Mouse (Mus musculus) MEL (cell line): ENCODE measurements around the gene Col13a1. TPM values are rescaled to one million over a fixed set of nuclear protein-coding genes. Genes with fewer than 3 reads are reported as not detected.

Experiments
- DNase-seq: peaks from one replicate; pipeline ENCODE4 v3.0.0; 2011; ENCODE audit warnings: low read depth, low spot score
- H3K27ac ChIP-seq: 2 replicates; pipeline ENCODE4 v1.5.1; 2012; ENCODE audit warnings: low read depth, mild to moderate bottlenecking, control low read depth, low read length, moderate library complexity; ENCODE audit not compliant: control insufficient read depth
- H3K27me3 ChIP-seq, 2 experiments: fragments of 150-350 bp in 1 of 2; sonication (generic) in 1 of 2; 2 replicates each; pipeline ENCODE4 v1.6.1; 2012; ENCODE audit warnings: low read length in 2 of 2, mild to moderate bottlenecking in 2 of 2, improper control_type of control experiment in 1 of 2, moderate library complexity in 1 of 2; ENCODE audit not compliant: insufficient read depth in 2 of 2, control insufficient read depth in 1 of 2
- H3K36me3 ChIP-seq, 2 experiments: 2 replicates each; pipeline ENCODE4 v1.6.1; 2012 to 2014; ENCODE audit warnings: low read length in 2 of 2, improper control_type of control experiment in 1 of 2, inconsistent platforms in 1 of 2, mild to moderate bottlenecking in 1 of 2; ENCODE audit not compliant: insufficient read depth in 2 of 2, control insufficient read depth in 1 of 2
- H3K4me1 ChIP-seq, 2 experiments: fragments of 150-350 bp in 1 of 2; sonication (generic) in 1 of 2; 2 replicates each; pipeline ENCODE4 v1.6.1; 2012; ENCODE audit warnings: low read length in 2 of 2, improper control_type of control experiment in 1 of 2, mild to moderate bottlenecking in 1 of 2; ENCODE audit not compliant: insufficient read depth in 2 of 2, control insufficient read depth in 1 of 2
- H3K4me3 ChIP-seq, 2 experiments: fragments of 150-350 bp in 1 of 2; sonication (generic) in 1 of 2; 2 replicates each; pipeline ENCODE4 v1.5.1; 2012; ENCODE audit warnings: low read depth in 2 of 2, low read length in 2 of 2, mild to moderate bottlenecking in 2 of 2, moderate library complexity in 2 of 2, control low read depth in 1 of 2, improper control_type of control experiment in 1 of 2; ENCODE audit not compliant: control insufficient read depth in 1 of 2, insufficient read depth in 1 of 2
- H3K79me2 ChIP-seq: 2 replicates; pipeline ENCODE4 v1.6.1; 2012; ENCODE audit warnings: mild to moderate bottlenecking, low read length, moderate library complexity; ENCODE audit not compliant: control insufficient read depth, poor library complexity, insufficient read depth
- H3K9ac ChIP-seq: 2 replicates; pipeline ENCODE4 v1.6.1; 2012; ENCODE audit warnings: low read depth, mild to moderate bottlenecking, control low read depth, low read length, moderate library complexity; ENCODE audit not compliant: control insufficient read depth, poor library complexity, severe bottlenecking
- H3K9me3 ChIP-seq: fragments of 150-350 bp; sonication (generic); replicated peaks from 2 replicates; pipeline ENCODE4 v1.6.1; 2012; ENCODE audit warnings: mild to moderate bottlenecking, low read length, improper control_type of control experiment, moderate library complexity; ENCODE audit not compliant: insufficient read depth
- BHLHE40 ChIP-seq: IDR thresholded peaks from 2 replicates; pipeline ENCODE4 v1.6.1; 2012; ENCODE audit warnings: low read depth, mild to moderate bottlenecking, inconsistent platforms, low read length, improper control_type of control experiment, borderline replicate concordance
- CTCF ChIP-seq, 3 experiments: IDR thresholded peaks in 2 of 3; conservative IDR thresholded peaks in 1 of 3; 2 replicates each; pipeline ENCODE4 v1.5.1; 2011 to 2012; ENCODE audit warnings: low read length in 3 of 3, low read depth in 2 of 3, mild to moderate bottlenecking in 2 of 3, improper control_type of control experiment in 1 of 3, inconsistent platforms in 1 of 3, mixed read lengths in 1 of 3, moderate library complexity in 1 of 3; ENCODE audit not compliant: control insufficient read depth in 1 of 3, insufficient read depth in 1 of 3, poor library complexity in 1 of 3, severe bottlenecking in 1 of 3
- E2F4 ChIP-seq: IDR thresholded peaks from 2 replicates; pipeline ENCODE4 v1.6.1; 2011; ENCODE audit warnings: low read depth, low read length, improper control_type of control experiment, borderline replicate concordance
- ELF1 ChIP-seq: IDR thresholded peaks from 2 replicates; pipeline ENCODE4 v1.6.1; 2014; ENCODE audit warnings: low read depth, mild to moderate bottlenecking, inconsistent platforms, low read length, improper control_type of control experiment, moderate library complexity
- EP300 ChIP-seq, 2 experiments: IDR thresholded peaks; 2 replicates each; pipeline ENCODE4 v1.6.1; 2011; ENCODE audit warnings: improper control_type of control experiment in 2 of 2, low read length in 2 of 2, low read depth in 1 of 2, mild to moderate bottlenecking in 1 of 2
- ETS1 ChIP-seq: IDR thresholded peaks from 2 replicates; pipeline ENCODE4 v1.6.1; 2012; ENCODE audit warnings: low read depth, mild to moderate bottlenecking, inconsistent platforms, low read length, improper control_type of control experiment, moderate library complexity
- GATA1 ChIP-seq: IDR thresholded peaks from 2 replicates; pipeline ENCODE4 v1.6.1; 2011; ENCODE audit warnings: low read depth, low read length, improper control_type of control experiment
- HCFC1 ChIP-seq: IDR thresholded peaks from 2 replicates; pipeline ENCODE4 v1.6.1; 2012; ENCODE audit warnings: low read depth, mild to moderate bottlenecking, inconsistent platforms, low read length, improper control_type of control experiment, moderate library complexity
- KAT2A ChIP-seq: conservative IDR thresholded peaks from 2 replicates; pipeline ENCODE4 v1.6.1; 2012; ENCODE audit warnings: low read depth, low read length, improper control_type of control experiment, inconsistent platforms
- MAZ ChIP-seq: IDR thresholded peaks from 2 replicates; pipeline ENCODE4 v1.6.1; 2012; ENCODE audit warnings: low read depth, mild to moderate bottlenecking, inconsistent platforms, low read length, improper control_type of control experiment
- MYC ChIP-seq: IDR thresholded peaks from 2 replicates; pipeline ENCODE4 v1.6.1; 2011; ENCODE audit warnings: low read depth, mild to moderate bottlenecking, low read length, improper control_type of control experiment, moderate library complexity
- POLR2A ChIP-seq, 2 experiments: IDR thresholded peaks; 2 replicates each; pipeline ENCODE4 v1.6.1; 2011 to 2012; ENCODE audit warnings: low read length in 2 of 2, mild to moderate bottlenecking in 2 of 2, control low read depth in 1 of 2, improper control_type of control experiment in 1 of 2, low read depth in 1 of 2, moderate library complexity in 1 of 2; ENCODE audit not compliant: control insufficient read depth in 1 of 2, insufficient read depth in 1 of 2, poor library complexity in 1 of 2
- RAD21 ChIP-seq: IDR thresholded peaks from 2 replicates; pipeline ENCODE4 v1.6.1; 2011; ENCODE audit warnings: mild to moderate bottlenecking, low read depth, low read length, improper control_type of control experiment
- RCOR1 ChIP-seq: IDR thresholded peaks from 2 replicates; pipeline ENCODE4 v1.6.1; 2012; ENCODE audit warnings: low read depth, mild to moderate bottlenecking, inconsistent platforms, low read length, improper control_type of control experiment
- SMC3 ChIP-seq: IDR thresholded peaks from 2 replicates; pipeline ENCODE4 v1.6.1; 2011; ENCODE audit warnings: low read depth, low read length, improper control_type of control experiment
- TAL1 ChIP-seq: IDR thresholded peaks from 2 replicates; pipeline ENCODE4 v1.6.1; 2012; ENCODE audit warnings: mild to moderate bottlenecking, inconsistent platforms, low read length, moderate library complexity, mixed read lengths
- TBP ChIP-seq: IDR thresholded peaks from 2 replicates; pipeline ENCODE4 v1.8.0; 2011; ENCODE audit warnings: low read depth, low read length, improper control_type of control experiment
- TCF12 ChIP-seq: IDR thresholded peaks from 2 replicates; pipeline ENCODE4 v1.6.1; 2014; ENCODE audit warnings: low read depth, mild to moderate bottlenecking, inconsistent platforms, low read length, improper control_type of control experiment, moderate library complexity
- UBTF ChIP-seq: IDR thresholded peaks from 2 replicates; pipeline ENCODE4 v1.6.1; 2012; ENCODE audit warnings: low read depth, mild to moderate bottlenecking, inconsistent platforms, low read length, improper control_type of control experiment, moderate library complexity, borderline replicate concordance; ENCODE audit not compliant: insufficient read depth
- USF1 ChIP-seq: IDR thresholded peaks from 2 replicates; pipeline ENCODE4 v1.6.1; 2014; ENCODE audit warnings: low read depth, mild to moderate bottlenecking, inconsistent platforms, low read length, improper control_type of control experiment, moderate library complexity
- ZKSCAN1 ChIP-seq: IDR thresholded peaks from 2 replicates; pipeline ENCODE4 v1.6.1; 2012; ENCODE audit warnings: low read depth, mild to moderate bottlenecking, inconsistent platforms, low read length, improper control_type of control experiment, moderate library complexity
- ZMIZ1 ChIP-seq: IDR thresholded peaks from 2 replicates; pipeline ENCODE4 v1.6.1; 2012; ENCODE audit warnings: low read depth, mild to moderate bottlenecking, inconsistent platforms, low read length, improper control_type of control experiment, moderate library complexity
- ZNF384 ChIP-seq: IDR thresholded peaks from 2 replicates; pipeline ENCODE4 v1.6.1; 2012; ENCODE audit warnings: low read depth, mild to moderate bottlenecking, inconsistent platforms, low read length, improper control_type of control experiment
- polyA plus RNA-seq, 2 experiments: library from polyadenylated mRNA; stranded (reverse) in 1 of 2; unstranded in 1 of 2; fragments of >175 nt in 1 of 2; fragments of >200 nt in 1 of 2; gene quantifications; 2 replicates each; pipeline versions ENCODE4 v1.2.1 to v1.2.4; 2012; ENCODE audit warnings: low replicate concordance in 2 of 2, low read depth in 1 of 2; ENCODE audit not compliant: insufficient read length in 2 of 2, insufficient read depth in 1 of 2, missing spikeins in 1 of 2
- total RNA-seq: library from RNA; depleted of rRNA; stranded (reverse); fragments of 300-350 nt; gene quantifications from 2 replicates; pipeline ENCODE4 v1.2.3, GENCODE M21; 2012

The Col13a1 gene
- total and polyA plus RNA-seq, 3 experiments: not detected

GRCm38 (mm10) chr10:61827950-61828936 lies 150.7 kb downstream of the Col13a1 start:
- H3K4me1 ChIP-seq: no peaks in the 10 kb centered on the region
- DNase-seq: no peak
- no peaks in the 10 kb centered on the region for H3K9me3 ChIP-seq
- no peak overlapping the region for H3K27ac ChIP-seq
- H3K4me3 ChIP-seq: no peak overlapping the region
- H3K27me3 ChIP-seq: no peaks in the 10 kb centered on the region
- H3K9ac ChIP-seq: no peak overlapping the region
- no peaks in the 10 kb centered on the region for H3K36me3 ChIP-seq
- TF ChIP-seq KAT2A: no peak
- TF ChIP-seq GATA1: no peak
- no peak for TF ChIP-seq MAZ
- no peak for TF ChIP-seq POLR2A (IDR thresholded peaks at IDR 0.05; ENCODE audit: control insufficient read depth in 1 of 2, insufficient read depth in 1 of 2, low read depth in 1 of 2, low read length in 2 of 2, poor library complexity in 1 of 2)
- no peak for TF ChIP-seq UBTF
- TF ChIP-seq ZMIZ1: no peak
- no peak for TF ChIP-seq TBP
- TF ChIP-seq TCF12: no peak
- no peak for TF ChIP-seq ETS1
- no peak for TF ChIP-seq RAD21
- TF ChIP-seq MYC: no peak
- TF ChIP-seq SMC3: no peak
- no peak for TF ChIP-seq EP300 (IDR thresholded peaks at IDR 0.05; ENCODE audit: low read depth in 1 of 2, low read length in 2 of 2)
- TF ChIP-seq TAL1: no peak
- TF ChIP-seq E2F4: no peak
- TF ChIP-seq BHLHE40: no peak
- TF ChIP-seq RCOR1: no peak
- H3K79me2 ChIP-seq: no peaks in the 10 kb centered on the region

GRCm38 (mm10) chr10:61826753-61827435 lies 152.0 kb downstream of the Col13a1 start:
- Histone ChIP-seq H3K27me3 (no peaks in the 10 kb centered on the region; a peak in 1 of 4 replicates), H3K4me3 (no peak overlapping the region), H3K79me2 (no peaks in the 10 kb centered on the region), H3K9me3 (no peaks in the 10 kb centered on the region), H3K9ac (no peak overlapping the region), H3K27ac (no peak overlapping the region), H3K36me3 (no peaks in the 10 kb centered on the region), H3K4me1 (no peaks in the 10 kb centered on the region)
- no peak for TF ChIP-seq CTCF (IDR thresholded peaks at IDR 0.05 in 2 of 3, conservative IDR thresholded peaks at IDR 0.05 in 1 of 3; ENCODE audit: control insufficient read depth in 1 of 3, insufficient read depth in 1 of 3, low read depth in 2 of 3, low read length in 3 of 3, poor library complexity in 1 of 3, severe bottlenecking in 1 of 3)
- no peak for TF ChIP-seq HCFC1
- no peak for TF ChIP-seq ZKSCAN1
- no peak for TF ChIP-seq ETS1
- TF ChIP-seq USF1: no peak
- TF ChIP-seq TCF12: no peak
- no peak for TF ChIP-seq ZNF384
- TF ChIP-seq POLR2A (IDR thresholded peaks at IDR 0.05; ENCODE audit: control insufficient read depth in 1 of 2, insufficient read depth in 1 of 2, low read depth in 1 of 2, low read length in 2 of 2, poor library complexity in 1 of 2): no peak
- TF ChIP-seq ELF1: no peak
- DNase-seq: no peak
